Mouse (Mus musculus) gastrocnemius, postnatal 14 days (tissue): ENCODE results near the gene BC030870. TPM values are rescaled to one million over a fixed set of nuclear protein-coding genes. Genes with fewer than 3 reads are reported as not detected.

ENCODE experiments used
- DNase-seq: peaks from one replicate; pipeline ENCODE4 v3.0.0; 2021; ENCODE audit warnings: mixed read lengths
- intact Hi-C: fragments of 180-260 bp; cut with DNase I; formaldehyde crosslinking; loops from one replicate; pipeline ENCODE4 v1.15.1; 2025; ENCODE audit warnings: low total_unique reads
- total RNA-seq, 2 experiments: library from RNA; stranded (reverse); gene quantifications; 2 replicates each; pipeline ENCODE4 v1.2.3; 2021

The BC030870 gene
- total RNA-seq, 2 experiments from 2014 or later = not detected

DNA sequence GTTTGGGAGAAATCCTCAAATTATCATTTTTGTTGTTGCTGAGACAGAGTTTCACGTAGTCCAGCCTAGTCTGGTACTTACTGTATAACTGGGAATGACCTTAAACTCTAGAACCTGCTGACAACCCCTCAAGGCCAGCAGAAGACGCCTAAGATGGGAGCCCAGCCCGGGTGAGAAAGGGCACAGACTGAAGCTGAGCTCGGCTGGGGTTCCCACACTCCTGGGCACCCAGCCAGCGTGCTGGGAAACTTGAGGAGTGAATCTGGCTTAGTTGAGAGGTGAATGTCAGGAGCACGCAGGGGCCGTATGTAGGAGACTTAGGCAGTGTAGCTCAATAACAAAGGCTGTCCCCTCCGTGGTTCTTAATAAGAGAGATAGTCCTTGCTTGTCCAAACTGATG lies 41.7 kb downstream of the BC030870 start:
- intact Hi-C loops = no loop called here

DNA sequence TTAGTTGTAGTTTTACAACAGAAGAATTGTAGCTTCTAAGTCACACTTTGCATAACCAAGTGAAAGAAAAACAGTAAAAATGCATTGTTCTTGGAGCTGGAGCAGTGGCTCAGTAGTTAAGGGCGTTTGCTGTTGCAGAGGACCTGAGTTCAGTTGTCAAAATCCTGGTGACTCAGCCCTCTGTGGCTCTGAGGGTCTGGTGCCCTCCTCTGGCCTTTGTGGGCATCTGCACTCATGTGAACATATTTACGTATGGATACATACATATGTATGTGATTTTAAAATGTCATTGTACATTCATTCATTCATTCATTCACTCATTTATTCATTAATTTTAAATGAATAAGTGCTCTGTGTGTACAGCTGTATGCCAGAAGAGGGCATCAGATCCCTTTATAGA lies 43.7 kb downstream of the BC030870 start:
- intact Hi-C loops = no loop called here
- no peak for DNase-seq

More for the DNA sequence above, 41.7 kb downstream of the BC030870 start:
- DNase-seq = peak; percentile 19

DNA sequence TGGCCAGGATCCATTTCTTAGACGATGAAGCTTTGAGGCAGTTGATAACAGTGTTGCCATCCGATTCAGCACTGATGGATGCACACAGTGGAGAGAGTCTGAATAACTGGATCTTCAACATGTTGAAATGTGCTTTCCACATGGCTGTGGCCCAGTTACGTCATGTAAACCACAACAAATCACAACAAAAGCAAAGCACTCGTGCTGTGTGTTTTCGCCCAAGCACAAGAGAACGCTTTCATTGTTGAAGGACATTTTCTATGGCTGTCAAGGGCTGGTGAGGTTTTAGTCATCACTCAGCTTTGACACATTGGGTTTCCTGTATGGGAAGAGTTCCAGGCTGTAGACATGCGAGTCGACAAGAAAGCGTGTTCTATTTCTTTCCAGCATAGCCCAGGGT lies 48.6 kb downstream of the BC030870 start:
- DNase-seq = no peak
- intact Hi-C loops = no loop called here

DNA sequence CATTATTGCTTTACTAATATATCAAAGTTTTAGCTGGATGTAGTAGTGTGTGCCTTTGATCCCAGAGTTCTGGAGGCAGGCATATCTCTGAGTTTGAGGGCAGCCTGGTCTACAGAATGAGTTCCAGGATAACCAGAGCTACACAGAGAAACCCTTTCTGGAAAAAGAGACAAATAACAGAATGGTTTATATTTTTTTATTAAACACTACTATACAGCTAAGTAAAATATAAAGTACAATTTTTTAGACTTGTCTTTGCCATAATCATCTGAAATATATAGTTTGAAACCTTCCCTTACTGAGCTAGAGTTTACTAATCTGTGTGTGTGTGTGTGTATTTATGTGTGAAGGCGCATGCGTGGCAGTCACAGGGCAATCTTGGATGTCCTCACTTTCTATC lies 54.6 kb downstream of the BC030870 start, which contains the start of gene Gm10663:
TSS of gene Gm10663 (plus strand) at position 301 of the 400 bp plus-strand sequence.
- intact Hi-C loops = no loop called here

DNA sequence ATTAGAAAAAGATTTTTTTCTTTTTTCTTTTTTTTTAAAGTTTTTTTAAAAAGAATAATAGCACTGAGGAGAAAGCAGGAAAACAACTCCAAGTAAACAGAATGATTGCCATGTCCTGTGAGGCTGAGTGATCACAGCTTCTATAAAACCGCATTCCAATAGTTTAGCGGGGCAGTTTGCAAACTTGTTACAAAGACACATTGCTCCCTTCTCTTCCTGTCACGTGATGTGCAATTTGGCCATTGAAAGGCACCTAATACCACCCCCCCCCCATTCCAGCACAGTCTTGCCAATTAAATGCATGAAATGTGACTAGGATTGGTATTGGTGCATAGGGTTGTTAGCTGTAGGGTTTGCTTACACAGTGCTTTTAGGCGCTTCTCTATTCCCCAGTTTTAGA lies 58.4 kb downstream of the BC030870 start:
- DNase-seq = no peak
- intact Hi-C loops = no loop called here

More for the DNA sequence above, 54.6 kb downstream of the BC030870 start, which contains the start of gene Gm10663:
- no peak for DNase-seq

DNA sequence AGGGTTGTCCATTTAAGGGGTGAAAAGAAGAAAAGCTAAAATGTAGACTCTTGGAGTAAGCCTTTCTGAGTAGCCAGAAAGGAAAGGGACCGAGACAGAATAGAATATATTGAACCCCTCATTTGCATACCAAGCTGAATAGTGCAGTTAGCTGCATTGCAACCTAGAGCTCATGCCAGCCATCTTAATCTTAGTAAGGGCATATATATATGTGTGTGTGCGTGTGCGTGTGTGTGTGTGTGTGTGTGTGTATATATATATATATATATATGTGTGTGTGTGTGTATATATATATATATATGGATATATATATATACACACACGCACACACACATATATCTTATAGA lies 60.9 kb downstream of the BC030870 start:
- no peak for DNase-seq
- intact Hi-C loops = no loop called here

DNA sequence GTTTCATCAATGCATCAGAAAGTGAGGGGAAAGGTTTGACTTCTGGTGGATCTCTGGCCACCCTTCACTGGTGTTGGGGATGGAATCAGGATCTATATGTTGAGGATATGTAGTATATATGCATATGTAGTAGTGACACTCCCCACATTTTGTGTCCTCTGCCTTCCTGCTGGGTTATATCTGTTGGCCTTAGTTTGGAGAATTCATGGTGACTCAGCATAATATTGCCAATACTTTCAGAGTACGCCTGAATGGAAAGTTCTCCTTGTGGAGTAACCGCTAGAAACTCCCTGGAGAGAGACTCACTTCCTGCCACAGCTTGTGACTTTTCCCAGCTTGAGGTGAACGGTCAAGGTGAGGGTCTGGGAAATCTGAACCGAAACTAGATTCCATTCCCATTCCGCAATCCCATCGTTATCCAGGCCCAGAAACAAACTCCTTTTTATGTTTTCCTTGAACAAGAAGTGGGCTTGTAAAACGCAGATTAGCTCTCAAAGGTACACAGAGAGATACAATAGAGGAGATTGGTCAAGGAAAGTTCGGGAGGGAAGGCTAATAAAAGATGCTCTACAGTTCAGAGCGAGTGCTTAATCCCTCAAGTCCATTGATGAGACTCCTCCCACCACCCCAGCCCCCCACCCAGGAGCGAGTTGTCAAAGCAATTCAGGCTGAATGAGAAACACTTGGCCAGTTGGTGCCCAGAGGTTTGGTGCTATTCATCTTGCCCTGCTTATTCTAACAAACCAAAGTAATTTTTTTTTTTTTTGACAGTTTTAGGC lies 61.5 kb downstream of the BC030870 start:
- DNase-seq = no peak
- intact Hi-C loops = no loop called here

DNA sequence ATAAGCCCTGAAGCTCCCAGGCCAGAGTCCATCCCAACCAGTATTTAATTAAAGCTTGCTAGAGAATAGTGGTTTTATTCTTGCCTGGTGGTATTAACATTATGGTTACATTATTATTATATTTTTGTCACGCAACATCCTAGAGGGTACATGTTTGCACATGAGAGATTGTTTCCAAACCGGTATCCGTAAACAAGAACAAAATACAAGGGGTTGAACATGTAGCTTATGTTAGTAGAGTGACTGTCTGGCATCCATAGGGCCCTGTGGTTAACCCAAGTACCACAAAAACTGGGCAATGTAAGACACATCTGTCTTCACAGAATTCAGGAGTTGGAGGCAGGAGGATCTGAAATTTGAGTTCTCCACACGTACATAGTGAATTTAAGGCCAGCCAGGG lies 62.3 kb downstream of the BC030870 start:
- intact Hi-C loops = no loop called here
- no peak for DNase-seq

DNA sequence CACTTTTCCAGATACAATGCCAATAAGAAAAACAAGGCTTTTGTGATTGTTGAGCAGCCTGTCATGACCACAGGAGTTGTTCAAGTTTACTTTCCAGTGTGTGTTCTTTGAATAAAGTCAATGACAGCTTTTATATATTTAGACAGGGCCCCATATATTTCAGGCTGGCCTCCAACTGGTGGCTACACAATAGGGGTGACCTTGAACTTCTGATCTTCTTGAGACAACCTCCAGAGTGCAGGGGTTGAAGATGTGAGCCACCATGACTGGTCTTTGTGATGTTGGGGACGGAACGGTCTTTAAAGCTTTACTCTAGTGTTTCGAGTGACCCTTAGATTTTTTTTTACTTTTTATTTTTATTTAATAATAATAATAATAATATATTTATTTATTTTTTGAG lies 63.7 kb downstream of the BC030870 start:
- no peak for DNase-seq
- intact Hi-C loops = no loop called here

DNA sequence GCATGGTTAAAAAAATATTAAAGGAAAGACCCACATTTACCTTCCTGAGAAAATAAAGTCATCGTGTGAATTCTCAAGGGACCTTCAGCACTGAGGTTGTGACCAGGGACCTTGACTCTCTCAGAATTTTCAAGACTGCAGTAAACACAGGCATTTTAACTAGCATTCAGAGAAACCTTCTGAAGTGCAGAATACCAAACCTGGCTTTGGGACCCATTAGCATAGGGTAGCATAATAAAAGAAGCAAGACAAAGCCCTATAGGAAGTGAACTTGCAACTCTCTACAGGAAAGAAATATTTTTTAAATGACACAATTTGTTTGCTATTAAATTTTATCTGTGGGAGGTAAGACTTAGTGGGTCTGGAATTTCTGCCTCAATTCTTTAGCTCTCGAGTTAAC lies 65.3 kb downstream of the BC030870 start:
- DNase-seq = no peak
- intact Hi-C loops = no loop called here

DNA sequence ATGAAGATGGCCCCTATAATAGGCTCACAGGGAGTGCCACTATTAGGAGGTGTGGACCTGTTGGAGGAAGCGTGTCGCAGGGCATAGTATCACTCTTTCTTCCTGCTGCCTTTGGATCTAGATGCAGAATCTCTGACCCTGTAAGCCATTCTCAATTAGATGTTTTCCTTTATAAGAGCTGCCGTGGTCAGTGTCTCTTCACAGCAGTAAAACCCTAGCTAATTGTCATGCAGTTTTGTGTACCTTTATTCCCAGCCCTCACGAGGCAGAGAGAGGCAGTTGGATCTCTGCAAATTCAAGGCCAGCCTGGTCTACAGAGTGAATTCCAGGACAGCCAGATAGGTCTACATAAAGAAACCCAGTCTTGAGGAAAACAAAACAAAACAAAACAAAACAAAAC lies 67.2 kb downstream of the BC030870 start:
- intact Hi-C loops = no loop called here

DNA sequence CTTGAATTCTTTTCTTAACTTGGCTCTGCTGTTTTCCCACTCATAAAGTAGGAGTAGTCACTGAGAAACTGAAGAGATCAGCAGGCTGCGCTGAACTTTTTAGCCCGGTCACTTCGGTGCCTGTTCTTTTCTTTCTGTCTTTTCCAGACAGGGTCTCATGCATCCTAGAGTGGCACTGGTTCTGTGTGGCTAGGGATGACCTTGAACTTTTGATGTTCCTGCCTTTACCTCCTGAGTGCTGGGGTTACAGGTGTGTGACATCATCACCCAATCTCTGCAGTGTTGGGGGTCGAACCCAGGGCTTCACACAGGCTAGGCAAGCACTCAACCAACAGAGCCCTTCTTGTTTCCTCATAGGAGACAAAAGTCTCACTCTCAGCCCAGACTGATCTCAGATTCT lies 72.6 kb downstream of the BC030870 start:
- no peak for DNase-seq
- intact Hi-C loops = no loop called here

More for the DNA sequence above, 67.2 kb downstream of the BC030870 start:
- no peak for DNase-seq

DNA sequence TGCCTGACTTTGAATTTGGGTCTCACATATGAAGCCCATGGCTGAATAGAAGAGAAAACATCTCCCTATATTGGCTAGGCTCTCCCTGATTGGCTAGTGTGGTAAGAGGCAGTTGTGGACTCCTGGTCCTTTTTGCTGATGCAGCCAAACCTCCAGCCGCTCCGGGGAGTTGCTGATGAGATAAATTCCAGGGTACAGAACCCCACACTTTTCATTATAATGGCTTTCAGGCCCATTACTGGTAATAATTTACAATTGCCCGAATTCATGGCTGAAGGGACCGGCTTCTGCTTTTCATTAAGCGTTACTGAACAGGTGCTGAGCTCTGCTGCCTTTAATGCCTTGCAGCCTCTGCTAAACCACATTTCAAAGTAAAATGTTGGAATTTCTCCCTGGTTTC lies 75.4 kb downstream of the BC030870 start:
- intact Hi-C loops = no loop called here

DNA sequence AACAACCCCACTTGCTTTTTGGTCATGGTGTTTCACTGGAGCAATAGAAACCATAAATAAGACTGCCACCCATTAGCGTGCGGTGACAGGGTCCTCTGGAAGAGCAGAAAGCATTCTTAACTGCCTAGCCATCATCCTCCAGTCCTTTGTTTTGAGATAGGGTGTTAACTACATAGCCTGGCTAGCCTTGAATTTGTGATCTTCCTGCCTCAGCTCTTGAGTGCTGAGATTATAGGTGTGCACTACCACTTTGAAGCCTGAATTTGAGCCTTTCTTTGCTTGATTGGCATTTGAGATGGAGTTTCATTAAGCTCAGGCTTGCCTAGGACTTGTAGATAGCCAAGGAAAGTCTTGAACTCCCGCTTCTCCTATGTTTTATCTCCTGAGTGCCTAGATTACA lies 75.8 kb downstream of the BC030870 start:
- DNase-seq = no peak
- intact Hi-C loops = no loop called here

More for the DNA sequence above, 75.4 kb downstream of the BC030870 start:
- no peak for DNase-seq

DNA sequence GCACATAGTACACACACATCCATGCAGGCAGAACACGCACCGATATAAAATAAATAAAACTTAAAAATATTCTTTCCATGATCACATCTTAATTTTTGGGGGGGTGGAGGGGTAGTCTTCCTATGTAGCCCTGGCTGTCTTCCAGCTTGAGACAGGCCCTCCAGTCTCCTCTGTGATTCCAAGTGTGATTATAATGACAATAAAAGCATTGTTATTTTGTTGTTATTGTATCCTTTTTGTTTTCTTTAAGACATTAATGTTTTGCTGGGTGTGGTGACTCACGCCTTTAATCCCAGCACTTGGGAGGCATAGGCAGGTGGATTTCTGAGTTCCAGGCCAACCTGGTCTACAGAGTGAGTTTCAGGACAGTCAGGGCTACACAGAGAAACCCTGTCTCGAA lies 81.6 kb downstream of the BC030870 start:
- intact Hi-C loops = no loop called here
- no peak for DNase-seq

DNA sequence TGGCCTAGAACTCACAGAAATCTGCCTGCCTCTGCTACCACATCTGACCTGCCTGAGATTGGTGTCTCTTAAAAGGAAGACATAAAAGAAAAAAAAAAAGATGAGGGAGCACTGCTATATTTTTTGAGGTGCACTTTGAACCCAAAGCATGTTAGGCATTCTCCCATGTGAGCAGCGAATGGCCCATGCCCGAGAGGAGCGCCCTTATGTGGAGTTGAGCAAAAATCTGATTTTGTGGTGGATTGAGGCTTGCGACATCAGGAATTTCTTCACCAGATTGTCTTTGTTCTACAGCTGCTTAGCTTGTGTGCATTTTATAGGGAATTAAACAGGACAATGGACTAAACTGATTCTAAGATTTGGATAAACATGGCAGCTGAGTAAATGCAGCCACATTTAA lies 82.2 kb downstream of the BC030870 start:
- intact Hi-C loops = no loop called here
- DNase-seq = no peak

DNA sequence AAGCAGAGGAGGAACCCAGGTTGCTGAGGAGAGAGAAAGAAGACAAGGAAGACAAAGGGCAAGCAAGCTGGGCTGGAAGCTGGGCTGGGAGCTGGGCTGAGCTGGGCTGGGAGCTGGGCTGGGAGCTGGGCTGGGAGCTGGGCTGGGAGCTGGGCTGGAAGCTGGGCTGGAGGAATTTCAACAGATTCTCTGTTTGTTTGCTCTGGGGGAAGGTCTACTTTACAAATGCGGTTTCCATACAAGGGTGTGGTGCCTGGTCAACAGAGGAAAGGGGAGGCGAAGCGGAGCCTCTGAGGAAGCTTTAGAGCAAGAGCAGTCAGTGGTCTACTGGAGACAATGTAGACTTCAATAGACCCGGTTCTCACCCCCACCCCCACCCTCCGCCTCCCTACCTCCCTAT lies 82.8 kb downstream of the BC030870 start:
- intact Hi-C loops = no loop called here
- DNase-seq = peak; percentile 9

DNA sequence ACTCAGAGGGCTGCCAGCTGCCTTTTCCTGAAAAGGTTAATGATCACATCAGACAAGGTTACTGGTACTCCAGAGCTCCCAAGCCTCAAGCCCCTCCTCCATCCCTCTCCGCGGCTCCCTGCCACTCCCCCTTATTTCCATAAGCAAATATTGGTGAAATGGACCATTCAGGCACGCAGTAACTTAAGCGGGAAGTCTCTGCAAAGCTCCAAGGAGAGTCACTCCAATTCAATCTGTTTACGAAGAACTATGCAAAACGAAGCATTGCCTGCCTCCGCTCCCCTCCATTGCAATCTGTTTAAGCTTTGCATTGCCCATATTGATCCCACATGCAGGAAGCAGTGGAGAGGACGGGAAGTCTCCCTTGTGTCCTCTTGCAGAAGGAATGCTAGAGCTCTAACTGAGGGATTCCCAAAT lies 92.2 kb downstream of the BC030870 start, which contains the start of gene Apela:
TSS of gene Apela (minus strand) at position 220 of the 417 bp plus-strand sequence.
- intact Hi-C loops = no loop called here
- DNase-seq = no peak
